Mouse (Mus musculus) left cerebral cortex, adult 11 months (tissue): ENCODE results near the gene Sfxn3.
"Not testable (repeated sequence)": the region's sequence is repeated elsewhere in the genome, so short reads cannot be mapped to it uniquely, and the experiment has no call there.

Experiments
- DNase-seq: peaks from one replicate; pipeline ENCODE4 v3.0.0; 2022; ENCODE audit warnings: low spot score

The Sfxn3 gene

DNA sequence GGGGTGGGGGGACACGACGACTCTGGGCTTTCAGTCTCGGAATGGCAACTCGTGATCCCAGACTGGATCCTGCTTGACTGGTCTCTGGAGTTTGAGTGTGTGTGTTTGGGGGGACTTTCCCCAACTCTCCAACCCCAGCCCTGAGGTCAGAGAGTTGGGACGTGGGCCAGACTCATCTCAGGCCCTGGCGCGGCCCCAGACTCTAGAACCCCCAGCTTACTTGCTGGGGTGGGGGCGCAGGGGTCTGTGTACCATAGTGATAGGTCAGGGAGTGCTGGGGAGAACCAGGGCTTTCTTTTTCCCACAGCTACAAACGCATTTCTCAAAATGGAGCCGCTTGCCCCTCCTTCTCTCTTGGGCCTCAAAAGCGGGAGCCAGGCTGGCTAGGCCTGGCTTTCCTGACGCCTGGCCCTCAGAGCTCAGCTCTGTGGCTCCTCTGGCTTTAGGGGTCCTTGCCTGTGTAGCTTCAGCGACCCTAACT is 28.9 kb upstream of the Sfxn3 start:
- no peak for DNase-seq

DNA sequence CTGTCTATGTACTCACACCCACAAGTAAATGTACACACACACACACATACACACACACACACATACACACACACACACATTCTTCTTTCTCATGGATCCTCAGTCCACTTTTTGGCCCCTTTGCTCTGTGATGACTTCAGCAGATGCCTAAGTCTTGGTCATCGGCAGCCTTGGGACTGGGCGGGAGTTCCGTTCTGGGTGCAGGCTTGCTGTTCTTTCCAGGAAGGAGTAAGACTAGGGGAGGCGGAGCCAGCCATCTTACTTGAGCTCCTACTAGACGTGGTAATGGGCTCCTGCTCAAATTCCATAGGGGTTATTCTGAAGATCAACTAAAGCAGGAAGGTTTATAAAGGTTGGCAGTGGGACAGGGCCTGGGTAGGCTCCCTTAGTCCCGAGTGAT is 27.0 kb upstream of the Sfxn3 start:
- DNase-seq, result no peak

DNA sequence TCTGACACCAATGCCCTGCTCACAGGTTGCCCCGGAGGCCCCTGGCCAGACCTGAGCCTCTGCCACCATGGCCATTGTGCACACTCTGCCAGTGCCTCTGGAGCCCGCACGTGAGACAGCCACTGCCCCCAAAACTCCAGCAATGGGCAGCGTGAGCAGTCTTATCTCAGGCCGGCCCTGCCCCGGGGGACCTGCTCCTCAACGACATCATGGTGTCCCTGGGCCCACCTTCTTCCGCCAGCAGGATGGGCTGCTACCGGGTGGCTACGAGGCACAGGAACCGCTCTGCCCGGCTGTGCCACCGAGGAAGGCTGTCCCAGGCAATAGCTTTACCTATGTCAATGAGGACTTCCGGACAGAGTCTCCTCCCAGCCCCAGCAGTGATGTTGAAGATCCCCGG is 25.9 kb upstream of the Sfxn3 start:
- no peak for DNase-seq

DNA sequence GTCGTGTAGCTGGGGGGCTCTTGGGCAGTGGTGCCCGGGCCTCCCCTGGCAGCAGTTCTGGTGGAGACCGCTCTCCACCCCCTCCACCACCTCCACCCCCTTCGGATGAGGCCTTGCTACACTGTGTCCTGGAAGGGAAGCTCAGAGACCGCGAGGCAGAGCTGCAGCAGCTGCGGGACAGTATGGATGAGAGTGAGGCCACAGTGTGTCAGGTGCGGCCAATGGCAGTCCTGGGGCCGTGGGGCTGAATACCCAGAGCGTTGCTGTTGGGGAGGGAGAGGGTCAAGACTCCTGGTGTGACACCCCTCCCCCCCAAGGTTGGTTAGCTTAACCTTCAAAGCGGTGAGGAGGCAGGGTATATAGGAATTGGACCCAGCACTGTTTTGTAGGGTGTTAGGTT is 23.3 kb upstream of the Sfxn3 start:
- no peak for DNase-seq

DNA sequence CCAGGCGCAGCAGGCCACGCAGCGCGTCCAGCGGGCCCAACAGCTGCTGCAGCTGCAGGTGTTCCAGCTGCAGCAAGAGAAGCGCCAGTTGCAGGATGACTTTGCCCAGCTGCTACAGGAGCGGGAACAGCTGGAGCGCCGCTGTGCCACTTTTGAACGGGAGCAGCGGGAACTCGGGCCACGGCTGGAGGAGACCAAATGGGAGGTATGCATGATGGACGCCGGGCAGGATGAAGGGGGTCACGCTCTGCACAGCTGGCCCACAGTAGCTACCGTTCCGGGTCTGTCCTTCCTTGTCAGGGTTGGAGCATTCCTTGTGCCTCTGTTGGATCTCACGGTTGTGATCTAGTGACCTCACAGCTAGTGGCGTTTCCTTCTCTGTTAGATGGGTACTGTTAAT is 22.5 kb upstream of the Sfxn3 start:
- DNase-seq, result no peak

DNA sequence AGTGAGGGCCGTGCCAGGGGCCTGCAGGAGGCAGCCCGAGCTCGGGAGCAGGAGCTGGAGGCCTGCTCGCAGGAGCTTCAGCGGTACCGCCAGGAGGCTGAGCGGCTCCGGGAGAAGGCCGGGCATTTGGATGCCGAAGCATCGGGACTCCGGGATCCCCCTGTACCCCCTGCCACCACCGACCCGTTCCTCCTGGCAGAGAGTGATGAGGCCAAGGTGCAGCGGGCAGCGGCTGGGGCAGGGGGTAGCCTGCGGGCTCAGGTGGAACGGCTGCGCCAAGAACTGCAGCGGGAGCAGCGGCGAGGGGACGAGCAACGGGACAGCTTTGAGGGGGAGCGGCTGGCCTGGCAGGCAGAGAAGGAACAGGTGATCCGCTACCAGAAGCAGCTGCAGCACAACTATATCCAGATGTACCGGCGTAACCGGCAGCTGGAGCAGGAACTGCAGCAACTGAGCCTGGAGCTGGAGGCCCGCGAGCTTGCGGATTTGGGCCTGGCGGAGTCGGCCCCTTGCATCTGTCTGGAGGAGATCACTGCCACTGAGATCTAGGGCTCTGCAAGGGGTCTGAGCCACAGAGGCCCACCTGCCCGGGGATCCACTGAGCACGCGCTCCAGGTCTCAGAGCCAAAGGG is 21.2 kb upstream of the Sfxn3 start:
- DNase-seq, result no peak

DNA sequence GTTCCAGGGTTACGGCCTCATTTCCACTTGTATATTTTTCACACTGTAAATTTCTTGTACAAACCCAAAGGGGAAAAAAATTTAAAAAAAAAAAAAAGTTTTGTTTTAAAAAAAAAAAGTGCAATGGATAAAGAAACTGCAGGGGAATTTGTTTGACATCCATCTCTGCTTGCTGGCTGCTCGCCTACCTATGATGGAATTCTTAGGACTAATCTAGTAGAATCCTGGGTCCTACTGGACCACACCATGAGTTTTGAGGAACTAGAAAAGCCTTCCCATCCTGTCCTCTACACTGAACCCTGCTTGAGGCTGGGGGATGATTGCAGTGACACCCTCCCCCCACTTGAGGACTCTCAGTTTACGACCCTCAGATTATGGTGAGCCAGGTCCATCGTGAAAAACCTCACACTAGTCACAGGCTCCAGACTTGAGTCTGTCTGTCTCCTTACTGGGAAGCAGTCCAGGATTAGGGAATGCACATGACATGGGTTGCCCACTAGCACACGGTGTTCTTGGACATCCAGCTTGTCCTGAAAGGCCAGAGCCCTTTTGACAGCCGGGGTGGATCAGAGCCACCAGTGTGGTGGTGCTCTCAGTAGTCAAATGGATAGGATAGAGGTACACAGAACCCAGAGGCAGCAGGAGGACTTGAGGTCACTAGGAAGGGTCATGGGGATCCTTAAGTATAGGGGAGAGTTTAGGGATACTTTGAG is 20.2 kb upstream of the Sfxn3 start:
- DNase-seq, result no peak

DNA sequence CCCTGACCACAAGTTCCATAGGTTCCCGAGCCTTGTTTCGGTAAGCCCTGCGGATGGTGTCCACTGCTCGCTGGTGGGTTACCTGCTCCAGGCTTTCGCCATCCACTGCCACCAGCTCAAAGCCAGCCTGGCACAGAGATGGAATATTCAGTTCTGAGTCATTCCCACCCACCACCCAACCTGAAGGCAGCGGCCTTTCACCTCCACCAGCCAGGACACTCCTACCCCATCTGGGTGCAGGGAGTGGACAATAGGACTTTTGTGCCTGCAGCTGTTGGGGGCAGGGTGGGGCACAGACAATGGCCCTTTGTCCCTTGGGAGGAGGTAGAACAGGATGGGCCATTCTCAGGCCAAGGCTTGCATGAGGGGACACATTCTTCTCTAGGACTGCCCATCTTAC is 19.5 kb upstream of the Sfxn3 start:
- no peak for DNase-seq

DNA sequence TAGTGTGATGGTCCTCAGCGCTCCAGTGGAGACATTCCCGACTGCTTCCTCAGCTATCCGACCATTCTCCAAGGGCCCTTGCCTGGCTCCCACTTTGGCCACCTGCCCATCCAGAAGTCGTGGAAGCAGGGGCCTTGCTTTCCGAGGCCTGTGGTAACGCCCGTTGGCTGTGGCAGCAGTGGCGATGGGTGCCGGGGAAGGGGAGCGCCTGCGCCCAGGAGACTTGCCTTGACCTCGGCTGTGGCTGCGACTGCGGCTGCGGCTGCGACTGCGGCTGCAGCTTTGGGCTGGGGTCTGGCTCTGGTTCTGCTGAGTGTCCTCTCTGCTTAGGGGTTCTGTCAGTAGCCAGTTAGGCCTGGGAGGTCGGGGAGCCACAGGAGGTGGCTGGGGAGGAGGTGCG is 18.6 kb upstream of the Sfxn3 start:
- no peak for DNase-seq

DNA sequence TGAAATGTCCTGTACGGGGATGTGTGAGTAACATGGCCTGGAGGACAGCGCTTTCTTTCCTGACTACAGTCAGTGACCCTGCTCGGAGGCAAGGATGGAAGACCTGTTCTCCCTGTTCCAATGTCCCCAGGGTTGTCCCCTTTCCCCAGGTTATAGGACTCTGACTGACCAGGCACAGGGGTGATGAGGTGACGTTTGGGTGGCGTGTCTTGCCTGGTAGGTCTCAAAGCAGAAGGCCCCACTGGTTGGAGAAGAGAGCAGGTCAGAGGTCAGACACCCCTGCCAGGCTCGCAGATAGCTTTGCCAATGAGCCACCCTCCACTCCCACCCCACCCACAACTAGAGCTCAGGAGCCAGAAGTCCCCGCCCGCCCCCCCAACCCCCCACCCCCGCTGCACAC is 17.7 kb upstream of the Sfxn3 start:
- DNase-seq, result no peak

DNA sequence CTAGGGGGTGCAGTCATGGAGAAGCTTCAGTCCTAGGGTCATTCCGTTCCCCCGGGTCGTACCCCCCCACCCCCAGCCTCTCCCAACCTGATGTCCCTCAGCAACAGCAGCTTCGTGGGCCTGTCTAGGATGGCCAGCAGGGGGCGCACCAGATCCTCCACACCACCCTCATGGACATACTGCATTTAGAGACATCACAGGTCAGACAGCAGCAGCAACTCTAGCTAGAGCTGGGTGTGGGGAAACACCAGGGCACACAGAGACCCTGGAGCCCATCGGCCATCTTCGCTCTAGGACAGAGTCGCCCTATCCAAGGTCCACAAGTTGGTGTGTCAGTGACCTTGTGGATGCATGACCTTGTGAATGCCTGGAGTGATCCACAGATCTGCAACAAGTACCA is 17.2 kb upstream of the Sfxn3 start:
- DNase-seq, result no peak

DNA sequence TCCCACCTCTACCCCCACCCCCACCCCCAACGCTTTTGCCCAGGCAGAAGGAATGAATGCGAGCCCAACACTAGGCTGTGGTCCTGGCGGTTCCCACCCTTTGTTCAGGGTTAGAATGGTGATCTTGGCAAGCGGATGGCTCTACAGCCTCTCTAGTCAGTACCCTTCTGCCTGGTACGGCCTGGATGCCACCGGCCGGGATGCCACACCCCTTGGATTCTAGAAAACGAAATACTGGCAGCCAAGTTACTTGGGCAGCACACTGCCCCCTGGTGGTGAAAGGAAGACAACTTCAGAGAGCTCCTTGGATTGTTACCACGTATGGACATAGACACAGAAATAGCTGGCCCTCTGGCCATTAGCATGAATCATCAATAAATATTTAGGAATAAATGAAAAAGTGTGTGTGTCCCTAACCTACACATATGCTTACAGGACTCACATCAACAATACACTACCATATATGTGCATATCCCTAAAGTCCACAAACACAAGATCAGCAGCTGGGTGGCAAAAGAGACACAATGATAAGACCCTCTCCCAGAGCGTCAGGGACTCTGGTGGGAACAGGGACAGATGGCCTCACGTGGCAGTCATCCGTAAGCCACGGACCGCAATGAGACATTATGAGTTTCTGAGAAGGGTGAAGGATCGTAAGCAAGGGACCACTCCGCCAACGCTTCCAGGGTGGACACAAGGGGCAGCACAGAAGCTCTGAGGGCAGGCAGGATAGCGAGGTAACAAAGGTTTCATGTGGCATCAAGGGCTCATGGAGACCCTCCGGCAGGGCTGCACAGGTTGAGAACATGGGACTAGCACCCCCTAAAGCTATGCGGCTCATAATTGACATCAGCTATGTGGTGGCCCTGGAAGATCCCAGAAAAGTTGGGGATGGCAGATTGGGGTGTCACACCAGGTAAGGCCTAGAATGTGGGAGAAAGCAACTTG is 16.3 kb upstream of the Sfxn3 start:
- peak; percentile 81 for DNase-seq

DNA sequence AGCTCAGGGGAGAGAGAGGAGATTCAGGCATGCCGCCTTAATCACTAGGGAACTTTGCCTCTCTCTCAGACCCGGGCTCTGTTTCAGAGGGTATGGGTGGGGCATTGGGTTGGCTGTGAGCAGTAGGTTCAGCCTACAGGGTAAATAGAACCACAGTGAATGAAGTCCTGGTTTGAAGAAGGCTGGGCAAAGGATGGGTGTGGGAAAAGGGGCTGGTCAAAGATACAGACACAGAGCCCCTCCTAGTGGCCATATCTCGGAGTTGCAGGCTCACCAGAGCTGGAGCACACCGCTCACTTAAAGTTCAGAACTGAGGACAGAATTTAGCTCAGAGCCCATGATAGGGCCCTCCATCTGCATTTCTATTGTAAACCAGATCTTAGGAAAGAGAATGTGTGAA is 15.5 kb upstream of the Sfxn3 start:
- no peak for DNase-seq

DNA sequence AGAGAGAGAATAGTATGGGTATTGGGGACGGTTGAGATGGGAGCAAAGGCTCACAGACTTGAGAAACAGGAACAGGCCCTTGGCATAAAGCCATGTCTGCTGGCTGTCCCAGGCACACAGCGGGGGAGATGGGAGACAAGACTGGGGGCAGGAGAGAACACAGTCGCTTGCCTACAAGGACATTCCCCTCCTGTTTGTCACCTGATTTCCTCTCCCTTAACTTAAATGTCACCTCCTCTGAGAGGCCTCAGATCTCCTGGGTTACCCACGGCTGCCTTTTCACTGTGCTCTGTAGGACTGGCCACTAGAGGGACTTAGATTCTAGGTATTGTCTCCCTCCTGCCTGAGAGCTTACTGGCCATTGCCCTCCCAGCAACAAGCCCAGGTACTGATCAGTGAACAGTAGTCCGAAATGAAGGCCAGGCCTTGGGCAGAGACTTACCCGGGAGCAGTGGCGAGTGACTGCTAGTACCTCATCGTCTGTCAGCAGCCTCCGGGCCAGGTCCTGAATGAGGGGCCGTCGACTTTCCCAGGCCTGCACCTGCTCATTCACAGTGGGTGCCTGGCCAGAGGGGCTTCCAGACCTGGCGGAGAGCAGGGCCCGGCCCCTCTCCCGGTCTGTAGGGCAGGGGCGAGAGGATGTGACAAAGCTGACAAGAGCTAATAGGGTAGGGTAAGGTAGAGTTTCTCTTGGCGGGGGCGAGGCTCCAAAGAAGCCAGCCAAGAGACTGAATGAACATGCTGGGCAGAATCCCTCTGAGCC is 14.6 kb upstream of the Sfxn3 start:
- no peak for DNase-seq

DNA sequence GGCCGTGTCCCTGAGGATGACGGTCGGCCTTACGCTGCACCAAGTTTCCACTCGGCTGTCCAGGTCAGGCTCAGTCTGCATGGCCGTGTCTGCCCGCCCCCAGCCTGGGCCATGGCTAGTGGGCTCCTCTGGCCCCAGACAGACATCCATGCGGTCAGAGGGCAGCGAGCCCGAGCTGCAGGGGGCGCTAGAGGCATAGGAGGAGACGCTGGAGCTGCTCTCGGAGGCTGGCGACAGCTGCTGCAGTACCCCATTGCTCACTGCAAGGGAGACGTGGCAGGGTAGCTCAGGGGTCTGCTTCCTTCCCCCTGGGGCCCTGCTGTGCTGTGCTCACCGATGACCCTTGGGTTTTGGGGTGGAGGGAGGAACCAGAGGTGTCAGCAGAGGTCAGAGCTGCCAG is 10.4 kb upstream of the Sfxn3 start:
- DNase-seq, result no peak

DNA sequence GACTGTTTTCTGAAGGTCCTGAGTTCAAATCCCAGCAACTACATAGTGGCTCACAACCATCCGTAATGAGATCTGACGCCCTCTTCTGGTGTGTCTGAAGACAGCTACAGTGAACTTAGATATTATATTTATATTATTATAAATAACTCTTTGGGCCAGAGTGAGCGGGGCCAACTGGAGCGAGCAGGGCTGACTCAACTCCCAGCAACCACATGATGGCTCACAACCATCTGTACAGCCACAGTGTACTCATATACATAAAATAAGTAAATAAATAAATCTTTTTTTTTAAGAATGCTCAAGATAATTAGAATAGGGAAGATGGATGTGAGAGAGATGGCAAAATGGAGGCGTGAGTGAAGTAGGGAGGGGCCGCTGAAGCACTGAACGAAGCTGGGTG is 9.1 kb upstream of the Sfxn3 start:
- not testable (repeated sequence) for DNase-seq

DNA sequence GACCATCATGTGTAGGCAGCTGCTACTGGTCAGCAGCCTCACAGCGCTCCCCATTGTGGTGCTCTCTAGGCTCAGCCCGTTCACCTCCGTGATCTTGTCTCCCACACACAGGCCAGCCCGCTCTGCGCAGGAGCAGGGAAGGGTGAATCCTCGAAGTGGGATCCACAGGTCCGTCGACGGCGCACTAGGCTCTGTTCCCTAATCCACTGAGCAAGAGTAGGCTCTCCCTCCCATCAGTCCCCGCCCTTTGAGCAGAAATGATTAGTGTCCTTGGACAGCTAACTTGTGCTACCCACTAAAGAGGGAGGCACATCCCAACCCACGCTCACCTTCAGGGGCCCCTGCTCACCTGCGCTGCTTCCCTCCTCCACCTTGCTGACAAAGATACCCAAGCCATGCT is 7.1 kb upstream of the Sfxn3 start:
- no peak for DNase-seq

DNA sequence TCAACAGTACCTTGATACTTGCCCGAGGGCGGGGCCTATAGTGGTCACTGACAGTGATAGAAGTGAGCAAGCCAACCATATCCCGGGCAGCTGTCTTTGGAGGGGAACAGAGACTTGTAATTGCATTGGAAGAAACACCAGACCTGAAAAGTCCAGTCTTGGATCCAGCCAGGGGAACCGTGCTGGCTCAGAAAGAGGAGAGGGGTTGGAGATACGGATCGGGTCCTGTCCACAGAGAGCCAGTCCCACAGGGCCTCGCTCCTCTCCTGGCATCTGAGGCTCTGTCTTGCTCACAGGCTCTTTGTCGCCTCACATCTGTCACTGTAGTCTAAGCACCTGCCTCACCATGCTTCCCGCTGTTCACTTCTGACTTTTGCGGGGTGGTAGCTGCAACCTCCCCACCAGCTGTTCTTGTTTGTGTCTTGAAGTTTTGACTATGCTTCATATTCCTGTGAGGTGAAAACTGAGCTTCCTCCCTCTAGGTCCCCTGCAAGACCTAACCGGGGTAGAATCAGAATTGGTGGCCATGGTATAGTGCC is 2.8 kb upstream of the Sfxn3 start:
- DNase-seq, result no peak

DNA sequence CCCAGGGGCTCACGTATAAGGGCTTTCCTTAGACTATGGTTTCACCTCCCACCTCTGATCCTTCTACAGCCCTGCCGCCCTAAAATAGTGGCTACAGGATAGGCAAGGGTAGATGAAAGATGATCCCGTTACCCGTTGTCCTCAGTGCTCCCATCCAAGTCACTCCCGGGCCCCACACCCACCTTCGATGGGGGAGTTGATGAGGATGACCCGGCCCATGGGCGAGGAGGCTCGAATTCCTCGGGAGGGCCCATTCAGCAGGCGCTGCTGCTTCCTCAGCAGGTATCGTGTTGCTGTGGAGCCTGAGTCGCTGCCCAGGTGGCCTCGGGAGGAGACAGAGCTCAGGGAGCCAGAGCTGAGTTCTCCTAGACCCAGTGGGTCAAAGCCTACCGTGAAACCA is 2.1 kb upstream of the Sfxn3 start:
- DNase-seq, result no peak

DNA sequence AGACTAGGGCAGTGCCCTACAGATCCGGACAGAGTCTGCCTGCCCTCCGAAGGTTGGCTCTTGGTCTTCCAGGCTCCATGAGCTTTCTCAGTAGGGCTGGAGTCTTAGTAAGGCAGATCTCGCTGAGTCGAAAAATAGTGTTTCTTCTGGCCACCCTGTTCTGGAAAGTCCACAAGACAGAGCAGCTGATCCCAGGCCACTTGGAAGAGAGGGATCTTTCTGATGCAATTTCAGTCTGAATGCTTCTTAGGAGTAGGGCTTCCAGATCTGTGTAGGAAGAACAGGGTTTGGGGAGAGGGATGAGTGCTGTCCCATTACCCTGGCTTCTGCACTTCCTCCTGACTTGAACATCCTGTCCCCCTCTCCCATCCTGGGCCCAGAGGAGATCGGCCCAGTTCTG is 1.7 kb upstream of the Sfxn3 start, which contains the start of gene Pdzd7:
Gene Pdzd7, minus strand, starts transcription at position 67 of the 400 bp plus-strand sequence.
- no peak for DNase-seq

DNA sequence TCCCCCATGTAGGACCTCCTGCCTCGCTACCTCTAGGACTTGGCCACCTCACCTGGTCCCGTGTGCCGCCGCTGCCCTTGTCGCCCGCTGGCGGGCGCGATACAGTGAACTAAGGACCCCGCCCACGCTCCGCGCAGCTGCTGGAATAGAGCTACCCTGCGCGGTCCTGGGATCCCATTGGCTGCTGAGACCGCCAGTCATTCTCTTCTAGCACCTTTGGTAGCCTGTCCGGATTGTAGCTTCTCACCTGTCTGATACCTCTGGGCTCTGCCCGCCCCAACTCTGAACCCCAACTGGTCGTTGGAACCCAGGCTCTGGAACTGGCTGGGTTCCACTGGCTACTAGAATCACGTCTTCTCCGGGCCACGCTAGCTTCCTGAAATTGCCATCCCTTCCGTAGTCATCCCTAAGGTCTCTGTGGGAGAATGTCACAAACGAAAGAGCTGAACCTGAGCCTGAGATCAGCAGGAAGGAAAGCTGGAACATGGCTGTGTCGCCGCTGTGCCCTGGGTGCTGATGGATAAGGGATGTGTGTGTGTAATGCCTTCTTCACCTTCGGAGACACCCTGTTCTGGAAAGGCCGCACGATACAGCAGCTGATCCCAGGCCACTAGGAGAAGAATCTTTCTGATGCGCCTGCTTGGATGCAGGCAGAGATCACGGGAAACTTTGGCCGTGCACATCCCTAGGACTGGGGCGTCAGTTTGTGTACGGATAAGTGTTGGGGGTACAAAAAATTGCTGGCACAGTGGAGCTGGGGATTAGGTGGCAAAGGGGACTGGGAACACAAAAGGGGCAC is 581 bp upstream of the Sfxn3 start:
- peak; percentile 90 for DNase-seq
